Mouse (Mus musculus): ENCODE measurements at regions not wholly inside any gene's neighbourhood (a gene's known extent, or its start where the extent isn't known, plus 50 kb on each side); places are given as distances from the start of the nearest gene placed in this dataset.

DNA sequence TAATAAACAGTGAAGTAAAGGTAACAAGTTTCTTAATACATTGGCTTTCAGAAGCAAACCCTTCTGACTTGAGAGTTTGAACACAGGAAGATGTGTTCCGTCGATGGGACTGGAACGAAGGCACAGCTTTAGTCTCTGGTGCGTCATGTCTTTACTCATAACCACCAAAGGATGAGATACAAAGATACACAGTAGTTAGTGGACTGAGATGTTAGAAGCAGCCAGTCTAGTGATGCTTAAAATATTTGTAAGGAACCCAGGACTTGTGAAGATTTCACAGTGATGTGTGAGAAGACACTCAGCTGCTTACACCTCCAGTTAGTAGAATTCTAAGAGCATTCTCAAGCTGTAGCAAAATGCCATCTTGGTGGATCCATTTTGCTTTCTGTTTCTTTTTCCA lies 135.9 kb upstream of the Arsj start:
- TF ChIP-seq EP300 (IDR thresholded peaks at IDR 0.05) (no peak), CTCF (IDR thresholded peaks at IDR 0.05) (no peak)
